Mouse (Mus musculus) kidney, adult 2 months (tissue): ENCODE data around the gene Minos1.

Source experiments
- CTCF ChIP-seq: fragments of 200-500 bp; conservative IDR thresholded peaks from 2 replicates; pipeline ENCODE4 v1.5.1; 2011; ENCODE audit warnings: low read depth, mild to moderate bottlenecking, control low read depth, low read length, moderate library complexity, mixed read lengths; ENCODE audit not compliant: insufficient read depth, insufficient read length
- POLR2A ChIP-seq: fragments of 200-500 bp; IDR thresholded peaks from one replicate; pipeline ENCODE4 v1.6.1; 2011; ENCODE audit warnings: low read depth, low read length, control low read depth

- TF ChIP-seq CTCF: no peak
- TF ChIP-seq POLR2A: no peak
These were observed 75.6 kb downstream of the Minos1 start for GRCm38 (mm10) chr4:139055336-139055735.
